Mouse (Mus musculus) adrenal gland, adult 8-10 months (tissue): ENCODE data around the gene Mcrip2. TPM values are rescaled to one million over a fixed set of nuclear protein-coding genes. Genes with fewer than 3 reads are reported as not detected.
A peak's percentile ranks its signal among the peaks of the same experiment; 100 is the strongest.

Experiments used
- DNase-seq: peaks from one replicate; pipeline ENCODE4 v3.0.0; 2022
- total RNA-seq, 4 experiments: library from RNA; stranded (reverse); gene quantifications; 2 replicates each; pipeline ENCODE4 v1.2.4; 2022

The Mcrip2 gene
- total RNA-seq, 4 experiments from 2014 or later, result 264 to 492 (median 338) TPM

GRCm38 (mm10) chr17:25880196-25880910, 11.8 kb upstream of the Mcrip2 start, which contains the start of gene Wfikkn1:
TSS of gene Wfikkn1 (minus strand) at chr17:25880858.
- DNase-seq, result no peak

- DNase-seq, result peak; percentile 13
These were observed 11.2 kb upstream of the Mcrip2 start for GRCm38 (mm10) chr17:25879750-25880149.

GRCm38 (mm10) chr17:25879261-25879660, 10.7 kb upstream of the Mcrip2 start:
- DNase-seq, result no peak

- no peak for DNase-seq
These were observed 10.1 kb upstream of the Mcrip2 start for GRCm38 (mm10) chr17:25878611-25879180.

GRCm38 (mm10) chr17:25877741-25878610, 9.4 kb upstream of the Mcrip2 start:
- no peak for DNase-seq

GRCm38 (mm10) chr17:25877025-25877424, 8.5 kb upstream of the Mcrip2 start:
- DNase-seq, result no peak

GRCm38 (mm10) chr17:25876347-25876915, 7.9 kb upstream of the Mcrip2 start:
- no peak for DNase-seq

GRCm38 (mm10) chr17:25875171-25876136, 6.9 kb upstream of the Mcrip2 start:
- DNase-seq, result peak; percentile 86

- DNase-seq, result peak; percentile 86
These were observed 6.2 kb upstream of the Mcrip2 start, which contains the start of gene Mettl26 for GRCm38 (mm10) chr17:25874721-25875170. TSS of gene Mettl26 (plus strand) at chr17:25875074.

GRCm38 (mm10) chr17:25874148-25874720, 5.7 kb upstream of the Mcrip2 start:
- DNase-seq, result no peak

GRCm38 (mm10) chr17:25873405-25874147, 5.0 kb upstream of the Mcrip2 start:
- no peak for DNase-seq

GRCm38 (mm10) chr17:25872676-25873075, 4.1 kb upstream of the Mcrip2 start:
- DNase-seq, result no peak

GRCm38 (mm10) chr17:25871566-25871965, 3.0 kb upstream of the Mcrip2 start:
- peak; percentile 84 for DNase-seq

GRCm38 (mm10) chr17:25869954-25870353, 1.4 kb upstream of the Mcrip2 start:
- no peak for DNase-seq

- no peak for DNase-seq
These were observed 934 bp upstream of the Mcrip2 start for GRCm38 (mm10) chr17:25869498-25869897.

GRCm38 (mm10) chr17:25867836-25868600, 546 bp downstream of the Mcrip2 start:
- DNase-seq, result peak; percentile 91

GRCm38 (mm10) chr17:25867509-25867835, 1.1 kb downstream of the Mcrip2 start:
- DNase-seq, result no peak

- no peak for DNase-seq
These were observed 2.4 kb downstream of the Mcrip2 start for GRCm38 (mm10) chr17:25866172-25866571.

- DNase-seq, result no peak
These were observed 3.3 kb downstream of the Mcrip2 start for GRCm38 (mm10) chr17:25865288-25865687.

- no peak for DNase-seq
These were observed 4.3 kb downstream of the Mcrip2 start for GRCm38 (mm10) chr17:25864311-25864710.
